Mouse (Mus musculus): ENCODE measurements around the gene Celf1. TPM values are rescaled to one million over a fixed set of nuclear protein-coding genes. Genes with fewer than 3 reads are reported as not detected.
A peak's percentile ranks its signal among the peaks of the same experiment; 100 is the strongest.

Gene Celf1
- total RNA-seq, 2 experiments from 2014 or later, result 54.1 to 61.9 TPM

DNA sequence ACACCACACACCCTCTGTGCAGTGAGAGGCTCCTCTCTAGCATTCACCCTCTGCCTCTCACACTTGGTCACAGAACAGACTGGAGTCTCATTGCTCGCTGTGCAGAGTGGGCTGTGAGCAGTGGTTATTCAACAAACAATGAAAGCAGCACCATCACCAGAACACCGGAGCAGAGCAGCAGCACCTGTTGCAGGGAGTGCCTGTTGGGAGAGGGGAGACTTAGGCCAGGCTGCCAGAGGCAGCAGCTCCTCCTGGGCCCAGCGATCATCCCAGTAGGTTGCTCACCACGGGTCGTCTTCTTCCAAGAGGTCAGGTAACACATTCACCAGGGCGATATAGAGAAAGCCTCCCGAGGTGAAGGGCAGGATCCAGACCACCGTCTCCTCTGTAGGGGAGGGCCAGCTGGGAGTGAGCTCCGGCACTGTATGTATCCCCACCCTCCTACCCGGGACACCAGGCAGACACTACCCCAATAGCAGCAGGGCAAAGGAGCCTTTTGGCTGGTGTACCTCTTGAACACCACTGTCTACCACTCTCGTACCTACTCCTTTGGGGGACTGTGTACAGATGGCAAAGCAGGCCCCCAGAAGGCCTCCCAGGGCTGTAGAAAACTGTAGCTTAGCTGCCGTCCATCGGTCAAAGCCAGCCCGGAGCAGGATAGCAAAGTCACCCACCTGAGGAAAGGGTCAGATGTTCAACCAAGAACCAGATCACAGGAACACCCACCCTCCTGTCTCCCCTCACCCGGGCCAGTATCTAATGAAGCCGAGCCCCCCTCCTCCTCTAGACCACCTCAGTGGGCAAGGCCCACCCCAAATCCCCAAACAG, 122.8 kb downstream of the Celf1 start:
- no peak for DNase-seq

DNA sequence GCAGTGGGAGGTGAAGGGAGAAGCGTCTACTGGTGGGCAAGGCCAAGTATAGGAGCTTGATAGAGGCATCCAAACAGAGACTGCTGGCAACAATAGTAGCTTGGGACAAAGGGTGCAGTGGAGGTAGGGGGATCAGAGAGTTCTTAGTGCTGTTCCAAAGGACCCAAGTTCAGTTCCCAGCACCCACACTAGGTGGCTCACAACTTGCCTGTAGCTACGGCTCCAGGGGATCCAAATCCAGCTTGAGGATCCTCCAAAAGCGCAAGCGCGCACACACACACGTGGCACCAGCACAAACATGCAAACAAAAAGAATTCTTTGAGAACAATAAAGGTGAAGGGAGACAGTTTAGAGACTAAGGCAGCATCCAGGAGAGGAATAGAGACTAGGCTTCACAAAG, 124.0 kb downstream of the Celf1 start:
- no peak for DNase-seq

DNA sequence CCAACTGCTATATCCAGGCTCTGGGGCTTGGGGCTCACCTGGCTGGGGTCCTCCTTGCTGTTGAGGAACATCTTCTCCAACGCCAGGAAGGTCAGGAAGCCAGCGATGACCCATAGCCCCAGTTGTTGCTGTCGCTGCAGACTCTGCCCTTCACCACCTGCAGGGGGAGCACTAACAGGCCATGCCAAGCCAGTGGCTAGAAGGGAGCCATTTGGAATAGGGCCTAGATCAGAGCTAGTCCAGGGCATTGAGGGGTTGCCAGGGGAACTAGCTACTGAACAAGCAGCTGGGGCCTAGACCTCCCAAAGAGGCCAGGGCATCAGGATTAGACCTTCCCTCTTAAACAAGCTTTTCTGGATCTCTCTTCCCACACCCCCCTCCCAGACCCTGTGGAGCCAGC, 125.4 kb downstream of the Celf1 start:
- DNase-seq, result peak; percentile 68

DNA sequence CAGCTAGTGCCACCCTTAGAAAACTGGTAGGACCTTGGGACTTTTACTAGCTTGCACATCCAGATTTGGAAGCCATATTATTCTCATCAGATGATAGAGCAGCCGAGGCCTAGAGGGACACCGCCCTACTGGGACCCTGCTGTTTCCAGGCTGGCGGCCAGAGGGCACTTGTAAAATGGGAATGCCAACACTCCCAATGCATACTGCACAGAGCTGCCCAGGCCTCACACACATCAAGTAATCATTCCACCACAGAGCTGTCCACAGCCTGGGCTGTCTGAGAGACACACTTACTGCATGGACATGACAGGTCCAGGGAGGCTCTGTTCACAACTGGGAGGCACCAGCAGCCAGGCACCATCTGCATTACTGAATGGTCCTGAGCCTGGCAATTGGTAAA, 126.3 kb downstream of the Celf1 start:
- no peak for DNase-seq

DNA sequence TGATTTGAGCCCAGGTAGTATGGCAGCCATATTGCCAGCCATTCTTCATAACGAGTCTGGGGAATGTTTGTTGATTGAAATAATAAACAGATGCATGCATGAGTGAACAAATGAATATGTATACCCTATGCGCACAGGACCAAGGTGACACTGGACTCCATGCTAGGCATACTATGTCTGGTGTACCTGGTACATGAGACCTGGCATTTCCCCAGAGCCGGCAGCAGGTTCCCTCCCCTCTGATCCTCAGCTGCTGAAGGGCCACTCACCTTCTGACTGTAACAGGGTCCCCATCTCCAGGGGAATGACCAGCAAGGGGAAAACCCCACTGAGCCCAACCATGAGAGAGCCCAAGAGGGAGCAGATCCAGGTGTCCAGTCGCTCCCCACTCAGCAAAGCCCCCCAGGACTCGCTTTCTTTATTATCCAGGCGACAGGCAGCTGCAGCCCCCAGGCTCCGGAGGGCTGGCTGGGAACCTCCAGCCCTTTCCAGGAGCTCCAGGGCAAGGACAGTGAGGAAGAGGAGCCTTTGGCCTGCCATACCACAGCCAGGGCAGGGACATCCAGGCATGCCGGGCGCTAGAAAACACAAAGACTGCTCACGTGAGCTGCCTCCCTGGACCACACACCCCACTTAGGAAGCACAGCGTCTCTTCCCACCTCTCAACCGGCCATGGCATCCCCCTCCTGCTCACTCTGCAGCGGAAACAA, 128.1 kb downstream of the Celf1 start:
- DNase-seq, result no peak

DNA sequence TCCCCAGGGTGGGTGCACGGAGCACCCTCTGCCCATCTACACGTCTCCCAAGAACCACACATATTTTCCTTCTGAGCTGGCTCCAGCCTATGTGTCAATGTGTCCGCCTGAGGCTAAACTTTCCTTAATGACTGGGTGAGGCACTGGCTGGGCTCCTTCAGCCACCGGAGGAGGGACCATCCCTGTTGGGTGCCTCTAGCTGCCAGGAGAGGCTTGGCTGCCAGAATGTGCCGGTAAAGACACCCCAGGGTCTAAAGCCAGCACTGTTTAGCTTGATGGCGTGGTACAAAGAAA, 128.6 kb downstream of the Celf1 start:
- DNase-seq, result no peak

Other genes starting within 250 kb of the Celf1 start
- gene Fnbp4, start 195.0 kb upstream of the Celf1 start, total RNA-seq (2021), result 10 to 100 TPM; 21.1 to 42.1 TPM
- under 1 TPM; 0.43 to 0.85 TPM for gene Agbl2, start 157.7 kb upstream of the Celf1 start, total RNA-seq (2021)
- 100 to 1,000 TPM; 153 to 155 TPM for gene Mtch2, start 93.2 kb upstream of the Celf1 start, total RNA-seq (2021)
- gene C1qtnf4, start 54.5 kb upstream of the Celf1 start, total RNA-seq (2021), result 1 to 10 TPM; 7.1 to 8.5 TPM
- gene Kbtbd4, start 35.6 kb upstream of the Celf1 start, total RNA-seq (2021), result 10 to 100 TPM; 14.9 to 20.1 TPM
- gene Ndufs3, start 35.6 kb upstream of the Celf1 start, total RNA-seq (2021), result 100 to 1,000 TPM; 406 to 473 TPM
- 10 to 100 TPM; 32.5 to 32.8 TPM for gene Rapsn, start 95.2 kb downstream of the Celf1 start, total RNA-seq (2021)
- 100 to 1,000 TPM; 336 to 337 TPM for gene Psmc3, start 113.6 kb downstream of the Celf1 start, total RNA-seq (2021)
- gene Slc39a13, start 130.0 kb downstream of the Celf1 start, total RNA-seq (2021), result 10 to 100 TPM; 27.8 to 40.8 TPM
- gene Spi1, start 142.0 kb downstream of the Celf1 start, total RNA-seq (2021), result 1 to 10 TPM; 3.2 to 6.4 TPM
- gene Mybpc3, start 177.8 kb downstream of the Celf1 start, total RNA-seq (2021), result under 1 TPM; 0.12 to 0.20 TPM
- gene Madd, start 243.5 kb downstream of the Celf1 start, total RNA-seq (2021), result 1 to 10 TPM; 5.3 to 6.0 TPM